Mouse (Mus musculus): ENCODE data around the gene Smg9.
A peak's percentile ranks its signal among the peaks of the same experiment; 100 is the strongest.

Gene Smg9

DNA sequence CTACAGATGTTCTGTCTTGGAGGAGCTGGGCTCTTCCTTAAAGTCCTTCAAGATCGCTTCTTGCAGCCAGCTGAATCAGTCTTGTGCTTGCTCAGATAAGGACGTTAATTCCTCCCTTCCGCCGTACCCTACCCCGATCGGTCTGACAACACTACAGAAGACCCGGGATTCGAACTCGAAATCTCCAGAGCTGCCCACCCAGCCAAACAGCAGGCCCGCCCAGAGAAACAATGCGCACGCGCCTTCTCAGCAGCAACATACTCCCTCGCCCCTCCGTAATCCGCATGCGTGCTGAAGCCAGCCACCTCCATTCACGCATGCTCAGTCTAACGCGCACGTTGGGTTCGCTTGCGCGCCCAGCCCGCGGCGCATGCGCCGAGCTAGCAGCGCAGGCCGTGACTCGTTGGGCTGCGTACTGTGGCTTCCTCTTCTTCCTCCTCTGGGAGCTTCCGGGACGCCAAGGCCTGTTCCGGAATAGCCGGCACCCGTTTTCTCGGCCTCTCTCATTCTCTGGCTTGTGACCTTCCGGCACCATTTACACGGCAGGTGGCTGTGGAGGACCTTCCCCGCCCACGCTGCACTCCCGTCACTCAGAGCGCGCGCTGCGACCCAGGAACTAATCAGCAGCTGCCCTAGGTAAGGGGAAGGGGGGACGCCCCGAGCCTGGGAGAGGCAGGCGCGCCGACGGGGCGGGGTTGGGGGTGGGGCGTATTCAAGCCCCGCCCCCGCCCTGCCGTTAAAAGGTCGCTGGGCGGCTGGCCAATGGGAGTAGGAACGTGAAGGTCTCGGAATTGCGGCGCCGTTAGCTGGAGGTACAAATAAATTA lies at the start of gene Smg9:
Smg9 (plus strand) TSS at position 364 of the 826 bp plus-strand sequence.
- DNase-seq (ENCODE audit: low spot score), result peak; percentile 93

DNA sequence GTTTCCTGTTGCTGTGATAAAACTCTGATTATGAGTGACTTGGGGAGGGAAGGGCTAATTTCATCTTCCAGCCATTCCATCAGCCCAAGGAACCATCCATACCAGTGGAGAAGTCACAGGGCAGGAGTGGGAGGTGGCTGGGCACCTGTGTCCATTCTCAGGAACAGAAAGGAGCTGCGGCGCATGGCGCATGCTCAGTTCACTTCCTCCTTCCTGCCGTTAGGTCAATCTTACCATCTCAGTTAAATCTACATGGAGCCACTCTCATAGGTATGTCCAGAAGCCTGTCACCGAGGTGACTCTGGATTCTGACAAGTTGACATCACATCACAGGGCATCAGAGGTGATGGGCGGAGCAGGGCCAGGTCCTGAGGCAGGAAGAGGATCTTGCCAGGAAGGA lies 43.8 kb upstream of the Smg9 start:
- DNase-seq (ENCODE audit: low spot score), result no peak

DNA sequence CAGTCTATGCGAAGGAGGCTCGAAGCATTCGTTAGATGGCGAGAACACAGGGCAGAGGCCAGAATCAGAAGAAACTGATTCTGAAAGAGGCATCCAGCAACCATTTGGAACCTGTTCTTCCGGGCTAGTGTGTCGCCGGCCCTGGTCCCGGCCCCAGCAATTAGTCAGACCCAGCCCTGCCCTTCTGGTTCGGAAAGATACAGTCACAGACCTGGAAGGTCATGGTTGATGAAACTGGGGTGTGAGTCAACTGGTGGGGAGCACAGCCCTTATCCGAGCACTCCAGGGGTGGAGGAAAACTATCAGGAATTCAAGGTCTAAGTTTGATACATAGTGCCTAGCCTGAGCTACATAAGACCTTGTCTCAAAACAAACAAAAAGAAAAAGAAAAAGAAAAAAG lies 43.3 kb upstream of the Smg9 start:
- no peak for DNase-seq (ENCODE audit: low spot score)

DNA sequence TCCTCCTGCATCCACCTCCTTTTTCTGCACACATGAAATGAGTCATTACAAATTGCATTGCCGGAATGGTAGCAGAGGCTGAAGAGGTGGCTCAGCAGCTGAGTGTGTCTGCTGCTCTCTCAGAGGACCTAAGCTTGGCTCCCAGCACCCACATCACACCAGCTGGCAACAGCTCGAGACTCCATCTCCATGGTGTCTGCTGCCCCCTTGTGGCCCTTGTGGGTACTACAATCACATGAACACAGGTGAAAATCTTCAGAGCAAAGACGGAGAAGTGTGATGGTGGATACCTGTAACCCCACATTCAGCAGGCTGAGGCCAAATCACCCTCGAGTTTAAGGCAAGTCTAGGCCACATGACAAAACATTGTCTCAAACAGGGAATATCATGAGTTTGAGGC lies 41.5 kb upstream of the Smg9 start:
- no peak for DNase-seq (ENCODE audit: low spot score)

DNA sequence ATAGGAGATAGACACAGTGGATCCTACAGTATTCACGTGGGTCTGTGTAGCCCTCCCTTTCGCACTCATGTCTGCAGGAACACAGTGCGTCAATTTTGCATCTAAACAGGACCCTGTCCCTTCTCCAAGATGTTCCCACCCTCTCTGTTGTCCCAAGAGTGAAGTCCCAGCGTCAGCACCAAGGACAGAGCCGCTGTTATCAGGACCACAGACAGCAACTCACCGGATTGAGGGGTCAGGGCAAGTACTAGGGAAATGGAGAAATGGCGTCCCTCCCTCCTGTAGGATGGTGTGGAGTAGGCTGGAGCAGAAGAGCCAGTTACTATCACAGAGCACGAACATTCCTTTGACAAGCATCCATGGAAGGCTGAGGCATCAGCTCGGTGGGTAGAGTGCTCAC lies 40.1 kb upstream of the Smg9 start:
- DNase-seq (ENCODE audit: low spot score), result no peak

DNA sequence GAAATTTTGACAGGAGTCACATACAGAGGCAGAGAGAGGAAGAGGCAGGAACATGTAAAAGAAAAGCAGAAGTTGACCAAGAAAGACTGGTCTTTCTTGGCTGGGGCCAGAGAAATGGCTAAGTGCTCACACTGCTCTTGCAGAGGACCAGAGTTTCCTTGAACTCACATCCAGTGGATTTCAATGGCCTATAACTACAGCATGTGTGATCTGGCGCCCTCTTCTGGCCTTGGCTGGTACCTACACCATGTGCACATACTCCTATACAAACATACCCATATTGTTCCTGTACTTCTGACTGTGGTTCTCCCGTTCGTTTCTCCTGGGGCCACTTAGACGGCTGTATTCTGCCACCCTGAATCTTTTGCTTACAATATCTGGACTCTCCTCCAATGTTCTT lies 38.4 kb upstream of the Smg9 start:
- DNase-seq (ENCODE audit: low spot score), result no peak

DNA sequence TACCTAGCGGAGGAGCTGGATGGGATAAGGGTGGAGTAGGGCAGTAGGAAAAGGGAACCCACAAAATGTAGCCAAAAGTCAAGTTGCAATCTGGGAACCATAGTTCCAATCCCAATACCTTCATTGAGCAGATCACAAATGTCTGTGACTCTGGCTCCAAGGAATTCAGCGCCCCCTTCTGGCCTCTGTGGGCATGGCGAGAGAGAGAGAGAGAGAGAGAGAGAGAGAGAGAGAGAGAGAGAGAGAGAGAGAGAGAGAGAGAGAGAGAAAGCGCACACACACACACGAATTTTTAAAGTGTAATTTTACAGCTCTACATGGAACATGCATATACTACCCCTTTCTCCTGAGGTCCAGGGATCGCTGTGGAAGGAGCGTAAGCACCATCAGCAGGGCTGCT lies 36.2 kb upstream of the Smg9 start:
- no peak for DNase-seq (ENCODE audit: low spot score)

DNA sequence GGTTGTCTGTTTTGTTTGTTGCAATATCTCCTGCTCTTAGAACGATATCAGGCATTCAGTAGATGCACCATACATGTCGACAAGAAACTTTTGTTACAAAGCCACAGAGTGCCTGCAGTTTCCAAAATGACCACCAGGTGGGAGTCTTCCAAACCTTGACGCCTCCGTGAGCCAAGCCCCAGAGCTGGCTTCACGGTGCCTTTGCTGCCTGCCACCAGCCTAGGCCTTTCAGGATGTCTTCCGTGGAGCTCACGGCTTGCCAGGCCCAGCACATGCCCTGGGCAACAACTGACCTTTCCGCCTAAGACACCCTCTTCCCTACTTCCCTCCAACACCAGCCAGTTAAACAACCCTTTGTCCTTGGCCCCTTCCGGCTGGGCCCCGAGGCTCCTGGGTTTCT lies 34.6 kb upstream of the Smg9 start:
- DNase-seq (ENCODE audit: low spot score), result peak; percentile 87

DNA sequence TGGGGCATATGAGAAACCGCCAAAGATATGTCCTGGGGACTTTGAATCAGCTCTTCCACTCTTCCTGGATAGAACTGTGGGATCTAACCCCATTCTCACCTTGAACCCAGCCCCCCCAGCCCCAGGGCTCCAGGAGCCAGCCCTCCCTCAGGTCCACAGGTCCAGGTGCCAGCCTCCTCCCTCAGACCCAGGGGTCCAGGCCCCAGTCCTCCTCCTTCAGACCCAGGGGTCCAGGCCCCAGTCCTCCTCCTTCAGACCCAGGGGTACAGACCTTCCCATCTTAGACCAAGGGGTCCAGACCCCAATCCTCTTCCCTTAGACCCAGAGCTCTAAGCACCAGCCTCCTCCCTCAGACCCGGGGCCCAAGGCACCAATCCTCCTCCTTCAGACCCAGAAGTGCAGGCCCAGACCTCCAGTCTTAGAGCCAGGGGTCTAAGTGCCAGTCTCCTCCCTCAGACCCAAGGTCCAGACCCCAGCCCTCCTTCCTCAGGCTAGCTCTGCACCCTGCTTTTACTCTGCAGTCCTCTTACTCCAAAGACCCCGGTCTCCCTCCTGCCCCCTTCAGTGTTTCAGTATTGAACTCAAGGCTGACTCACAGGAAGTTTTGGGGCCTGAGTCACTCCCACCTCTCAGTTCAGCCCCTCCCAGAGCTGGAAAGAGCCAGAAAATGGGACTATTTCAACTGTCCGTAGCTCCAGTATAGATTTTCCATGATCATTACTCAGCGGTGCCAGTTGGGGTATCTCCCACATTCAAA lies 34.0 kb upstream of the Smg9 start:
- DNase-seq (ENCODE audit: low spot score), result no peak

DNA sequence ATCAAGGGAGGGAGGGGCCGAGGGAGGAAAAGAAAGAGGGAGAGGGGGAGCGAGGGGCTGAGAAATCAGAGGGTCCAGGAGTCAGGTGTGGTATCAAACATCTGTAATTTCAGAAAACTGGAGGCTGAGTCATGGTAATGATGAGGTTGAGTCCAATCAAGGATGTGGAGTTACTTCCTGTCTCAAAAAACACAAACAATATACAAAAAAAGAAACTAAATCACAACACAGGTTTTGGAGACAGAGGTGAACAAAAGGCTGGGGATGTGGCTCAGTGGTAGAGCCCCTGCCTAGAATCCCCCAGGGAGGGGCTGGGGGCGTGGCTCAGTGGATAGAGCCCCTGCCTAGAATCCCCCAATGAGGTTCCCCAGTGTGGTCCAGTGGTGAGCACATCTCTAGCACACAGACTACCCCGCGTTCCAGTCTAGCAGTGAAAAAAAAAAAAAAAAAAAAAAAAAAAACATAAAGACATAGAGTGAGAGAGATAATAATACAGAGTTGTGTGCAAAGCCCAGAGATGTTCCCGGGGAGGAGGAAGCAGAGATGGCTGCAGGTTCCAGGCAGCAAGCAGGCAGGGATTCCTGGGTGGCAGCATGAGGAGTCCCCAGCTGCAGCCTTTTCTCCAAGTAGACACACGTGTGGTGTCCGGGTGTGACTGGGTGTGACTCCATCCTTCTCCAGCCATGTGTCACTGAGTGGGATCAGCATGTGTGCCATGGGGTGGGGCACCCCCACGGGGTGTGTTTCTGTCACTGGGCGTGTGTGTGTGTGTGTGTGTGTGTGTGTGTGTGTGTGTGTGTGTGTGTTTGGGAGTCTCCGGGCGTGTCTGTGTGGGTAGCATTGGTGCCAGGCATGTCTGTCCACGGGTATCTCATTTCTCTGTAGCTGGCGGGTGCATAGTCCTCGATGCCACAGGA lies 32.4 kb upstream of the Smg9 start:
- no peak for DNase-seq (ENCODE audit: low spot score)

DNA sequence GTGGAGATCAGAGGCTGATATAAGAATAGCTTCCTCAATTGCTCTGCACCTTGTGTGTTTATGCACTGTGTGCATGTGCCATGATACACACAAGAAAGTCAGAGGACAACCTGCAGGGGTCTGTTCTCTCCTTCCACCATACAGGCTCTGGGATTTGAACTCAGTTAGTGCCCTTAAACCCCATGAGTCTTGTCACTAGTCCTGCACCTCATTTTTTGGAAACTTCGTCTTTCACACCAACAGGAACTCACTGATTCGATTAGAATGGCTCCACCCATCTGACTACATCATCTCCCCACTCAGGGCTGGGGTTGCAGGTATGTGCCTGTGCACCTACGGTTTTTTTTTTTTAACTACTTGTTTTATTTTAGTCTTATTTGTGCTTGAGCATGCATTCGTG lies 31.2 kb upstream of the Smg9 start:
- DNase-seq (ENCODE audit: low spot score), result no peak

DNA sequence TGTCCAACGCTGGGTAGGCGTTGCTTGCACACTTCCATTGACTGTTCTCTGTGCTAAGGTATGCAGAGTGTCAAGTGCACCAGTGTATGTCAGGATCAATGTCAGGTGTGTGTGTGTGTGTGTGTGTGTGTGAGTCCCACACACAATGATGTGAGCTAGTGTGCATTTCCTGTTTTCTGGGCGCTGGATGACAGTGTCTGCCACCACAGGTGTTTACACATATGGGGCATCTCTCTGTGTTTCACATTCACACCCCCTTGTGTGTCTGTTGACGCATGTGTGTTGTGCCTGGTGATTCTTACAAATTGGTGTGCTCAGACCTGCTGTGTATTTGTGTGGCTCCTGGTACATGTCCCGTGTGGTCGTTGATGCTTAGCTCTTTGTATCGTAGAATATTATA lies 30.5 kb upstream of the Smg9 start:
- DNase-seq (ENCODE audit: low spot score), result no peak

DNA sequence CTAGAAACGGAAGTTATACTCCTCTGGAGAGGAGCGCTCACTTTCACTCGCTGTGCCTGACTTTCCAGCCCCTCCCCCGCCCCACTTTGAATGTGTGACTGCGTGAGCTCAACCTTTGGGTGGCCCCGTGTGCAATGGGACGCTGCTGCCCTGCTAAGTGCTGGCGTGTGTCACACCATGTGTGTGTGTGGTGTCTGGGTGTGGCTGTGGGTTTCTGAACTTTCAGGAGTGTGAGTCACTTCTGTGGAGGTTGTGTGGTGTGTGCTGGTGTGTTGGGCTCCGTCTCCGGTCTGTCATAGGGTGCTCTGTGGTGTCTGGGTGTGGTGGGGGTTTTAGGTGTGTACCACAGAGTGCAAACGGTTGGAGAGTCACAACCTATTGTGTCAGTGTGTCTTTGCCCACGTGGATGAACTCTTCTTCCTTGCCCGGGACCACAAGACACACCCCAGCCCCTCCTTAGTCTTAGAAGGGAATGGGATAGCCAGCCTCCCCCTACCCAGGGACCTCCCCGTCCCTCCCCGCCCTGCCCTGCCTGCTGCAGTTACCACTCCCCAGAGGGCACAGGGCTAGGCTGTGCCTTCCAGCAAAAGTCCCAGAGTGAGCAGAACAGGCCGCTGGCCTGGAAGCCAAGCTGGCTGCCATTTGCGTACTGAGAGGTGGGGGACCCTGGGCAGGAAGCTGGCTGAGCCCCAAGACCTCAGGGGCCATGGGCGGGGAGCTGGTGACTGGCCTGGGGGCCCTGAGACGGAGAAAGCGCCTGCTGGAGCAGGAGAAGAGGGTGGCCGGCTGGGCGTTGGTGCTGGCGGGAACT lies 29.5 kb upstream of the Smg9 start, which contains the start of gene Kcnn4:
Kcnn4 (plus strand) TSS at position 533 of the 811 bp plus-strand sequence.
- DNase-seq (ENCODE audit: low spot score), result no peak

DNA sequence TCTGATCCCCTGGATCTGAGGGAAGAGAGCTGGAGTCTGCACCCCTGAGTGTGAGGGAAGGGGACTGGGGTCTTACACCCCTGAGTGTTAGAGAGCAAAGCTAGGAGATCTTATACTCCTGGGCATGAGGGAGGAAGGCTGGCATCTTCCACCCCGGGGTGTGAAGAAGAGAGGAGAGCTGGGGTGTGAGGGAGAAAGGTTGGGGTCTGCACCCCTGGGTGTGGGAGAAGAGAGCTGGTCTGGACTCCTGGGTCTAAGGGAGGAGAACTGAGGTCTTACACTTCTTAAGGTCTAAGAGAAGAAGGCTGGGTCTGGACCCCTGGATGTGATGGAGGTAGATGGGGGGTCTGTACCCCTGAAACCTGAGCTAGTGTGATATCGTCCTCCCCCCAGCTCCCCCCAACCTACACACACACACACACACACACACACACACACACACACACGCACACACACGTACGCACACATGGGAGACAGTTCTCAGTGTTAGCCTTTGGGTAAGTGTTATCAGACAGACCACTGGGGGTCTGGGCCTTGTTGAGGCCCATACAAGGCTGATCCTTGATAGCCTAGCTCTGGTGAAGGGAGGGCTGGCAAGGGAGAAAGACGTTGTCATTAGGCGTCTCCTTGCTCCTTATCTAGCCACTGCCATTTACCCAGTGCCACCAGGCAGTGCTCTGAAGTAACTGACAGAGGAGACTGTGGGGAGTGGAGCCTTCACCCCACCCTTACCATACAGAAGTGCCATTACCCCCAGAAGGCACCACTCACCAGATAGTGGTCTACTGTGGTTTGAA lies 28.2 kb upstream of the Smg9 start:
- DNase-seq (ENCODE audit: low spot score), result no peak

DNA sequence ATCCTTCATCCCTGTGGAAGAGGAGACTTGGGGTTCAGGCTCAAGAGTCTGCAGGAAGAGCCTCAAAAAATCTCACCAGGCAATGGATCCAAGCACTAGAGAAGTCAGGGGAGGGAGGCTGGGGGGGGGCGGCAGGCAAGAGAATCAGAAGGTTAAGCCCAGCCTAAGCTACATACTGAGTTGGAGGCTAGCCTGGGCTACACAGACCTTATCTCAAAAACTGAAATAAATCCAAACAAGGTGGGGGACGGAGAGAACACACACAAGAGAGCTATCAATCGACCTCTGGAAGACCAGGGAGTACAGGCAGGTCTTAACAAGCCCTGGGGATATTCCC lies 27.6 kb upstream of the Smg9 start:
- no peak for DNase-seq (ENCODE audit: low spot score)

DNA sequence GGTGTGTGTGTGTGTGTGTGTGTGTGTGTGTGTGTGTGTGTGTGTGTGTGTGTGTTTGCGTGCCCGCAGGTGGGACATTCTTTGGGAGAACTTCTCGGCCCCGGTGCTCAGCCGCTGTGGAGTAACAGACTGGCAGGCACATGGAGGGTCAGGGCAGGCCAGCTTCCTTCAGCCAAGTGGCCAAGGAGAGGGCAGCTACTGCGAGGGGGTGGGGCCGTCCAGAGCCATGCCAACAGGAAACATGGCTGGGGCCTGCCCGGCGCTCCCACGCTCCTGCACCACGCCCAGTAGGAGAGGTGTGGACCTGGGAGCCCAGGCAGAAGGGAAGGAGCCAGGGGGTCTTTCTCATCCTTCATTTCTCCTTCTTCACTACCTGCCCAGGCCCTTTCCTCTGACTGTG lies 27.1 kb upstream of the Smg9 start:
- no peak for DNase-seq (ENCODE audit: low spot score)

DNA sequence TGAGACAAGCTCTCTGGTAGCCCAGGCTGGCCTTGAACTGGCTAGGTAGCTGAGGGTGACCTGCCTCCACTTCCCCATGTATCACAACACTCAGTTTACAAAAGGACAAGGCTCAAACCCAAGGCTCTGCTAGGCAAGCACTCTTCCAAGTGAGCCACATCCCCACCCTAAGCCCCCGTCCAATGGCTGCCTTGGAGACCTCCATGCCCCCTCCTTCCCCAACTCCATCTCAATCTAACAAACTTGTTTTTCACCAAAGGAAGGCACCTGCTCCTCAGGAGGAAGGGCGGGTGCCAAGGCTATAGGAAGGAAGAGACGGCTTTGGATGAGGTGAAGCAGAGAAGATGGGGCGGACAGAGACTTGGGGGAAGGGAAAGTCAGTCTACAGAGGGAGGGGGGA lies 26.6 kb upstream of the Smg9 start:
- no peak for DNase-seq (ENCODE audit: low spot score)

DNA sequence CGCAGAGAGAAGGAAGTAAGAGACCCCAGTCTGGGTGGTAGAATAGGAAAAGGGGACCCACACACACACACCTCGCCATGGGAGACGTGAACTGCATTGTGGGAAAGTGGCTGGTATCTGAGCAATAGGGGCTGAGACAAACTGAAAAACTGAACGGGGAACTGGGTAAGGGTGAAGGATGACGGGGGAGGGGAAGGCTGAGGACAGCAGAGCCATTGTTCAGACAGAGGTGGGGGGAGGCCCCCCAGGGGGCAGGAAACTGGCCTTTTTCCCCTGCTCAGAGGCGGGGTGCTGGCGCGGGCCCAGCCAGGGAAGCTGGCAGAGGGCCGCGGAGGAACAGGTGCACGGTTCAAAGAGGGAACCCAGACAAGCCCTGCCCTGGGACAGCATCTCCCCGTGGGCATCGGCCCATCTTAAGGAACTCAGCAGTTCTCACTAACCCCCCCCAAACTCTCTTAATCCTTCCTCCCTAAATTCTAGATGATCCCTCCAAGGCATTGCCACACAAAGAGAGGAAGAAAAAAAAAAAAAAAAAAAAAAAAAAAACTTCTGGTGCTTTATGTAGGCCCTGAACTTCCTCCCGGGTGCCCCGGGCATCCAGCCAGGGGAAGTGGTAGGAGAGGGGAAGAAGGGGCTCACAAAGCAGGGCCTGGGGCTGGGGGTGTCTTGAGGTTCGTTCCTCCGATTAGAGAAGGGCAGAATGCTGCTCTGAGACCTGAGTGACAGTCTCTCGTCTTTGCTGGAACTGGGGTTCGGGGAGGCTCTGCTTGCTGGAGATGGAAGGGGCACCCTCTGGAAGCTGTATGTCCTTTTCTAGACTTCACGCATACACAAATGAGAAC lies 25.7 kb upstream of the Smg9 start:
- no peak for DNase-seq (ENCODE audit: low spot score)

DNA sequence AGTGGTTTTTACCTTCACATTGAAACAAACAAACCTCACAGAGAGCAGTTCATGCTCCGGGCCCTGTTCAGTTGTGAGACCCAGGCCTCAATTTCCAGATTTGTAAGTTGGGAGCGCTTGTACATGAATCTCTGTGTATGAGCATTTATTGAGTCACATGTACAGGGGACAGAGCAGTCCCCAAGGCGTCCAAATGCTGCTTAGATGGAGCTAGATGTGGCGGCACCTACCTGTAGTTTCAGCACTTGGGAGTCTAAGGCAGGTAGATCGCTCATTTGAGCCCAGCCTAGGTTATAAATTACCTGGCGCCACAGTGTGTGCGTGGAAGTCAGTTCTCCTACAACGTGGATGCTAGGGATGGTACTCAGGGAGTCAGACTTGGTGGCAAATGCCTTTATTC lies 23.0 kb upstream of the Smg9 start:
- no peak for DNase-seq (ENCODE audit: low spot score)
